Mouse (Mus musculus) mouse trophoblast stem cell (cell line): ENCODE measurements around the gene Pafah1b3.

Source experiments
- in situ Hi-C, 2 experiments: fragments of 300-500 bp; cut with MseI, MboI; formaldehyde crosslinking; loops; 2 replicates in 1 of 2; 3 replicates in 1 of 2; pipeline ENCODE4 v1.15.1; 2025

Gene Pafah1b3

GRCm38 (mm10) chr7:25246079-25246758 is 51.6 kb downstream of the Pafah1b3 start:
- in situ Hi-C loops = no loop called here
